Mouse (Mus musculus): ENCODE data around the gene Arid1a.

The Arid1a gene

GRCm38 (mm10) chr4:133730122-133730521 is 26.4 kb downstream of the Arid1a start:
- no peak for DNase-seq (ENCODE audit: low read depth, low spot score)

- no peak for DNase-seq (ENCODE audit: low read depth, low spot score)
Observed at GRCm38 (mm10) chr4:133729541-133730093, 27.0 kb downstream of the Arid1a start.

GRCm38 (mm10) chr4:133729007-133729406 is 27.6 kb downstream of the Arid1a start:
- DNase-seq (ENCODE audit: low read depth, low spot score): no peak

GRCm38 (mm10) chr4:133728256-133728655 is 28.3 kb downstream of the Arid1a start:
- DNase-seq (ENCODE audit: low read depth, low spot score): no peak

GRCm38 (mm10) chr4:133725706-133726105 is 30.9 kb downstream of the Arid1a start:
- no peak for DNase-seq (ENCODE audit: low read depth, low spot score)

GRCm38 (mm10) chr4:133719791-133720190 is 36.8 kb downstream of the Arid1a start:
- no peak for DNase-seq (ENCODE audit: low read depth, low spot score)

GRCm38 (mm10) chr4:133712755-133713154 is 43.8 kb downstream of the Arid1a start:
- no peak for DNase-seq (ENCODE audit: low read depth, low spot score)

GRCm38 (mm10) chr4:133711307-133712076 is 45.1 kb downstream of the Arid1a start:
- DNase-seq (ENCODE audit: low read depth, low spot score): no peak

- DNase-seq (ENCODE audit: low read depth, low spot score): no peak
Observed at GRCm38 (mm10) chr4:133709395-133709794, 47.2 kb downstream of the Arid1a start.

- DNase-seq (ENCODE audit: low read depth, low spot score): no peak
Observed at GRCm38 (mm10) chr4:133707464-133707863, 49.1 kb downstream of the Arid1a start.

GRCm38 (mm10) chr4:133706956-133707355 is 49.6 kb downstream of the Arid1a start:
- DNase-seq (ENCODE audit: low read depth, low spot score): no peak

GRCm38 (mm10) chr4:133705062-133705461 is 51.5 kb downstream of the Arid1a start:
- DNase-seq (ENCODE audit: low read depth, low spot score): no peak

GRCm38 (mm10) chr4:133700905-133701368 is 55.6 kb downstream of the Arid1a start:
- peak; percentile 13 for DNase-seq (ENCODE audit: low read depth, low spot score)

- no peak for DNase-seq (ENCODE audit: low read depth, low spot score)
Observed at GRCm38 (mm10) chr4:133695363-133695762, 61.2 kb downstream of the Arid1a start.

- no peak for DNase-seq (ENCODE audit: low read depth, low spot score)
Observed at GRCm38 (mm10) chr4:133690252-133690651, 66.3 kb downstream of the Arid1a start.

- DNase-seq (ENCODE audit: low read depth, low spot score): no peak
Observed at GRCm38 (mm10) chr4:133688417-133689067, 68.0 kb downstream of the Arid1a start.

GRCm38 (mm10) chr4:133687126-133687525 is 69.4 kb downstream of the Arid1a start:
- DNase-seq (ENCODE audit: low read depth, low spot score): no peak

- DNase-seq (ENCODE audit: low read depth, low spot score): no peak
Observed at GRCm38 (mm10) chr4:133686512-133686911, 70.1 kb downstream of the Arid1a start.

GRCm38 (mm10) chr4:133680206-133680786 is 76.3 kb downstream of the Arid1a start:
- DNase-seq (ENCODE audit: low read depth, low spot score): no peak

GRCm38 (mm10) chr4:133679629-133680028 is 76.9 kb downstream of the Arid1a start:
- DNase-seq (ENCODE audit: low read depth, low spot score): no peak

GRCm38 (mm10) chr4:133677266-133677665 is 79.3 kb downstream of the Arid1a start:
- DNase-seq (ENCODE audit: low read depth, low spot score): no peak

GRCm38 (mm10) chr4:133676189-133676588 is 80.4 kb downstream of the Arid1a start:
- no peak for DNase-seq (ENCODE audit: low read depth, low spot score)

All from retina, adult 2 months (tissue).